Mouse (Mus musculus): ENCODE results near the gene Clec4n. TPM values are rescaled to one million over a fixed set of nuclear protein-coding genes. Genes with fewer than 3 reads are reported as not detected.
"Not testable (repeated sequence)": the region's sequence is repeated elsewhere in the genome, so short reads cannot be mapped to it uniquely, and the experiment has no call there.

The Clec4n gene
- total RNA-seq, 1 experiment = not detected

- in situ Hi-C loops (cut with MboI; ENCODE audit: low sequenced_read_pairs in 2 of 2, unreplicated experiment in 2 of 2) = no loop called here
- H3K9me3 ChIP-seq (ENCODE audit: control insufficient read depth, insufficient read depth, low read depth, low read length) = no peaks in the 10 kb centered on the region
- H3K9ac ChIP-seq (ENCODE audit: insufficient read depth, low read depth, low read length, poor library complexity, severe bottlenecking) = no peak overlapping the region
- TF ChIP-seq ZNF384 (IDR thresholded peaks at IDR 0.05; ENCODE audit: low read depth, low read length) (no peak), MAFK (IDR thresholded peaks at IDR 0.05; ENCODE audit: insufficient read depth, low read depth, low read length) (no peak), ZC3H11A (IDR thresholded peaks at IDR 0.05; ENCODE audit: borderline replicate concordance, low read depth, low read length) (no peak), CHD2 (IDR thresholded peaks at IDR 0.05; ENCODE audit: low read depth, low read length) (no peak), HCFC1 (IDR thresholded peaks at IDR 0.05; ENCODE audit: borderline replicate concordance, insufficient read depth, low read length) (no peak)
- H3K4me1 ChIP-seq (ENCODE audit: control insufficient read depth in 2 of 2, insufficient read depth in 2 of 2, low read length in 2 of 2, poor library complexity in 1 of 2) = no peaks in the 10 kb centered on the region
- no peak overlapping the region for H3K4me3 ChIP-seq (ENCODE audit: insufficient read depth in 1 of 2, low read depth in 1 of 2, low read length in 2 of 2, poor library complexity in 1 of 2, severe bottlenecking in 1 of 2)
- H3K36me3 ChIP-seq (ENCODE audit: control insufficient read depth, insufficient read depth, low read length, poor library complexity, severe bottlenecking) = no peaks in the 10 kb centered on the region
- no peak for DNase-seq (ENCODE audit: low read depth, low spot score)
- no peak overlapping the region for H3K27ac ChIP-seq (ENCODE audit: insufficient read depth, low read depth, low read length, poor library complexity, severe bottlenecking)
Measured at GRCm38 (mm10) chr6:123227519-123228166, 2.0 kb upstream of the Clec4n start.

- no peak for DNase-seq (ENCODE audit: low read depth, low spot score)
- H3K36me3 ChIP-seq (ENCODE audit: control insufficient read depth, insufficient read depth, low read length, poor library complexity, severe bottlenecking) = no peaks in the 10 kb centered on the region
- no peaks in the 10 kb centered on the region for H3K4me1 ChIP-seq (ENCODE audit: control insufficient read depth in 2 of 2, insufficient read depth in 2 of 2, low read length in 2 of 2, poor library complexity in 1 of 2)
- TF ChIP-seq MAFK (IDR thresholded peaks at IDR 0.05; ENCODE audit: insufficient read depth, low read depth, low read length) (no peak), ZNF384 (IDR thresholded peaks at IDR 0.05; ENCODE audit: low read depth, low read length) (no peak), ZC3H11A (IDR thresholded peaks at IDR 0.05; ENCODE audit: borderline replicate concordance, low read depth, low read length) (no peak), CHD2 (IDR thresholded peaks at IDR 0.05; ENCODE audit: low read depth, low read length) (no peak), HCFC1 (IDR thresholded peaks at IDR 0.05; ENCODE audit: borderline replicate concordance, insufficient read depth, low read length) (no peak)
- H3K9me3 ChIP-seq (ENCODE audit: control insufficient read depth, insufficient read depth, low read depth, low read length) = no peaks in the 10 kb centered on the region
- in situ Hi-C loops (cut with MboI; ENCODE audit: low sequenced_read_pairs in 2 of 2, unreplicated experiment in 2 of 2) = no loop called here
- no peak overlapping the region for H3K9ac ChIP-seq (ENCODE audit: insufficient read depth, low read depth, low read length, poor library complexity, severe bottlenecking)
- no peak overlapping the region for H3K4me3 ChIP-seq (ENCODE audit: insufficient read depth in 1 of 2, low read depth in 1 of 2, low read length in 2 of 2, poor library complexity in 1 of 2, severe bottlenecking in 1 of 2)
- no peak overlapping the region for H3K27ac ChIP-seq (ENCODE audit: insufficient read depth, low read depth, low read length, poor library complexity, severe bottlenecking)
Measured at GRCm38 (mm10) chr6:123231149-123231548, 1.5 kb downstream of the Clec4n start.

GRCm38 (mm10) chr6:123237582-123237981 lies 7.9 kb downstream of the Clec4n start:
- TF ChIP-seq ZC3H11A (IDR thresholded peaks at IDR 0.05; ENCODE audit: borderline replicate concordance, low read depth, low read length) (no peak), HCFC1 (IDR thresholded peaks at IDR 0.05; ENCODE audit: borderline replicate concordance, insufficient read depth, low read length) (no peak), CHD2 (IDR thresholded peaks at IDR 0.05; ENCODE audit: low read depth, low read length) (no peak), MAFK (IDR thresholded peaks at IDR 0.05; ENCODE audit: insufficient read depth, low read depth, low read length) (no peak), ZNF384 (IDR thresholded peaks at IDR 0.05; ENCODE audit: low read depth, low read length) (no peak)
- Histone ChIP-seq H3K36me3 (ENCODE audit: control insufficient read depth, insufficient read depth, low read length, poor library complexity, severe bottlenecking) (no peaks in the 10 kb centered on the region), H3K4me3 (ENCODE audit: insufficient read depth in 1 of 2, low read depth in 1 of 2, low read length in 2 of 2, poor library complexity in 1 of 2, severe bottlenecking in 1 of 2) (no peak overlapping the region), H3K9me3 (ENCODE audit: control insufficient read depth, insufficient read depth, low read depth, low read length) (no peaks in the 10 kb centered on the region), H3K4me1 (ENCODE audit: control insufficient read depth in 2 of 2, insufficient read depth in 2 of 2, low read length in 2 of 2, poor library complexity in 1 of 2) (no peaks in the 10 kb centered on the region), H3K9ac (ENCODE audit: insufficient read depth, low read depth, low read length, poor library complexity, severe bottlenecking) (no peak overlapping the region), H3K27ac (ENCODE audit: insufficient read depth, low read depth, low read length, poor library complexity, severe bottlenecking) (no peak overlapping the region)
- no peak for DNase-seq (ENCODE audit: low read depth, low spot score)
- in situ Hi-C loops (cut with MboI; ENCODE audit: low sequenced_read_pairs in 2 of 2, unreplicated experiment in 2 of 2) = no loop called here

GRCm38 (mm10) chr6:123244201-123244600 lies 14.6 kb downstream of the Clec4n start:
- DNase-seq (ENCODE audit: low read depth, low spot score) = no peak
- Histone ChIP-seq H3K36me3 (ENCODE audit: control insufficient read depth, insufficient read depth, low read length, poor library complexity, severe bottlenecking) (no peaks in the 10 kb centered on the region), H3K27ac (ENCODE audit: insufficient read depth, low read depth, low read length, poor library complexity, severe bottlenecking) (no peak overlapping the region), H3K4me1 (ENCODE audit: control insufficient read depth in 2 of 2, insufficient read depth in 2 of 2, low read length in 2 of 2, poor library complexity in 1 of 2) (no peaks in the 10 kb centered on the region), H3K9me3 (ENCODE audit: control insufficient read depth, insufficient read depth, low read depth, low read length) (no peaks in the 10 kb centered on the region), H3K9ac (ENCODE audit: insufficient read depth, low read depth, low read length, poor library complexity, severe bottlenecking) (no peak overlapping the region), H3K4me3 (ENCODE audit: insufficient read depth in 1 of 2, low read depth in 1 of 2, low read length in 2 of 2, poor library complexity in 1 of 2, severe bottlenecking in 1 of 2) (no peak overlapping the region)
- in situ Hi-C loops (cut with MboI; ENCODE audit: low sequenced_read_pairs in 2 of 2, unreplicated experiment in 2 of 2) = no loop called here
- TF ChIP-seq HCFC1 (IDR thresholded peaks at IDR 0.05; ENCODE audit: borderline replicate concordance, insufficient read depth, low read length) (no peak), CHD2 (IDR thresholded peaks at IDR 0.05; ENCODE audit: low read depth, low read length) (no peak), ZNF384 (IDR thresholded peaks at IDR 0.05; ENCODE audit: low read depth, low read length) (no peak), MAFK (IDR thresholded peaks at IDR 0.05; ENCODE audit: insufficient read depth, low read depth, low read length) (no peak), ZC3H11A (IDR thresholded peaks at IDR 0.05; ENCODE audit: borderline replicate concordance, low read depth, low read length) (no peak)

- DNase-seq (ENCODE audit: low read depth, low spot score); H3K9me3 ChIP-seq (ENCODE audit: control insufficient read depth, insufficient read depth, low read depth, low read length); H3K4me1 ChIP-seq (ENCODE audit: control insufficient read depth in 2 of 2, insufficient read depth in 2 of 2, low read length in 2 of 2, poor library complexity in 1 of 2); H3K27ac ChIP-seq (ENCODE audit: insufficient read depth, low read depth, low read length, poor library complexity, severe bottlenecking); H3K9ac ChIP-seq (ENCODE audit: insufficient read depth, low read depth, low read length, poor library complexity, severe bottlenecking); H3K36me3 ChIP-seq (ENCODE audit: control insufficient read depth, insufficient read depth, low read length, poor library complexity, severe bottlenecking); H3K4me3 ChIP-seq (ENCODE audit: insufficient read depth in 1 of 2, low read depth in 1 of 2, low read length in 2 of 2, poor library complexity in 1 of 2, severe bottlenecking in 1 of 2); in situ Hi-C loops (cut with MboI; ENCODE audit: low sequenced_read_pairs in 2 of 2, unreplicated experiment in 2 of 2): not testable (repeated sequence)
Measured at GRCm38 (mm10) chr6:123248862-123249261, 19.2 kb downstream of the Clec4n start.
